Mouse (Mus musculus): ENCODE measurements at regions not wholly inside any gene's neighbourhood (a gene's known extent, or its start where the extent isn't known, plus 50 kb on each side); places are given as distances from the start of the nearest gene placed in this dataset.

GRCm38 (mm10) chr2:166480883-166481282, 232.7 kb downstream of the Prex1 start:
- no peak for TF ChIP-seq CTCF (IDR thresholded peaks at IDR 0.05; ENCODE audit: low read depth)
- TF ChIP-seq EP300 (IDR thresholded peaks at IDR 0.05; ENCODE audit: low read depth) = no peak

Data from liver, postnatal 0 days (tissue).